Mouse (Mus musculus): ENCODE data around the gene Cbarp. TPM values are rescaled to one million over a fixed set of nuclear protein-coding genes. Genes with fewer than 3 reads are reported as not detected.

The Cbarp gene
- total and polyA plus RNA-seq, 2 experiments from 2014 or later, result 106 to 270 TPM

- Histone ChIP-seq H3K9ac (replicated peaks; ENCODE audit: low read length) (no peak overlapping the region), H3K36me3 (ENCODE audit: insufficient read depth, low read length) (peaks cover 14% of the 10 kb centered on the region), H3K4me3 (ENCODE audit: low read length) (no peak overlapping the region), H3K27me3 (ENCODE audit: insufficient read depth, low read length) (no peaks in the 10 kb centered on the region), H3K4me2 (ENCODE audit: low read depth, low read length) (no peak overlapping the region), H3K9me3 (ENCODE audit: low read length) (no peaks in the 10 kb centered on the region), H3K4me1 (ENCODE audit: insufficient read depth, low read length) (peaks cover 24% of the 10 kb centered on the region), H3K27ac (peak overlapping the region; percentile 97; the same call in 1 of the 2 replicates)
- WGBS, result 78% methylated on average over 11 of the region's 11 CpGs
- DNase-seq (ENCODE audit: low spot score), result no peak
- ATAC-seq, result no peak
- TF ChIP-seq CTCF (IDR thresholded peaks at IDR 0.05; ENCODE audit: low read depth), result no peak
These were observed 515 bp downstream of the Cbarp start for GRCm38 (mm10) chr10:80139975-80140665.

GRCm38 (mm10) chr10:80139439-80139775 is 1.2 kb downstream of the Cbarp start:
- DNase-seq (ENCODE audit: low spot score) (no peak), ATAC-seq (no peak)
- TF ChIP-seq CTCF (IDR thresholded peaks at IDR 0.05; ENCODE audit: low read depth), result no peak
- peak overlapping the region; percentile 91 for H3K4me2 ChIP-seq (ENCODE audit: low read depth, low read length)
- peak overlapping the region; percentile 76 for H3K4me3 ChIP-seq (ENCODE audit: low read length)
- no peaks in the 10 kb centered on the region for H3K27me3 ChIP-seq (ENCODE audit: insufficient read depth, low read length)
- peak overlapping the region; percentile 97 for H3K27ac ChIP-seq
- peak overlapping the region; percentile 86 for H3K9ac ChIP-seq (replicated peaks; ENCODE audit: low read length)
- H3K36me3 ChIP-seq (ENCODE audit: insufficient read depth, low read length), result peaks cover 15% of the 10 kb centered on the region
- WGBS, result 1% methylated on average over 10 of the region's 10 CpGs
- no peaks in the 10 kb centered on the region for H3K9me3 ChIP-seq (ENCODE audit: low read length)
- peaks cover 24% of the 10 kb centered on the region for H3K4me1 ChIP-seq (ENCODE audit: insufficient read depth, low read length)

GRCm38 (mm10) chr10:80138553-80139438 is 1.8 kb downstream of the Cbarp start, which contains the start of gene Atp5d:
Gene Atp5d (plus strand): TSS chr10:80138632.
- TF ChIP-seq CTCF (IDR thresholded peaks at IDR 0.05; ENCODE audit: low read depth), result no peak
- H3K9ac ChIP-seq (replicated peaks; ENCODE audit: low read length), result peak within 1 kb of the TSS; percentile 86
- H3K36me3 ChIP-seq (ENCODE audit: insufficient read depth, low read length), result peaks cover 18% of the 10 kb centered on the region
- no peaks in the 10 kb centered on the region for H3K9me3 ChIP-seq (ENCODE audit: low read length)
- no peaks in the 10 kb centered on the region for H3K27me3 ChIP-seq (ENCODE audit: insufficient read depth, low read length)
- peak within 1 kb of the TSS; percentile 91 for H3K4me2 ChIP-seq (ENCODE audit: low read depth, low read length)
- H3K27ac ChIP-seq, result peak within 1 kb of the TSS; percentile 97
- under 1% methylated on average over 83 of the region's 94 CpGs for WGBS
- DNase-seq (ENCODE audit: low spot score), result peak; percentile 89
- H3K4me3 ChIP-seq (ENCODE audit: low read length), result peak within 1 kb of the TSS; percentile 76
- peaks cover 24% of the 10 kb centered on the region for H3K4me1 ChIP-seq (ENCODE audit: insufficient read depth, low read length)
- ATAC-seq, result peak; percentile 16

GRCm38 (mm10) chr10:80137626-80138552 is 2.7 kb downstream of the Cbarp start:
- TF ChIP-seq CTCF (IDR thresholded peaks at IDR 0.05; ENCODE audit: low read depth), result no peak
- Histone ChIP-seq H3K9me3 (ENCODE audit: low read length) (no peaks in the 10 kb centered on the region), H3K36me3 (ENCODE audit: insufficient read depth, low read length) (peaks cover 24% of the 10 kb centered on the region), H3K4me3 (ENCODE audit: low read length) (peak overlapping the region; percentile 76), H3K9ac (replicated peaks; ENCODE audit: low read length) (peak overlapping the region; percentile 86), H3K27me3 (ENCODE audit: insufficient read depth, low read length) (no peaks in the 10 kb centered on the region), H3K4me1 (ENCODE audit: insufficient read depth, low read length) (peaks cover 22% of the 10 kb centered on the region), H3K27ac (peak overlapping the region; percentile 97), H3K4me2 (ENCODE audit: low read depth, low read length) (peak overlapping the region; percentile 91)
- ATAC-seq, result no peak
- 3% methylated on average over 30 of the region's 33 CpGs for WGBS
- DNase-seq (ENCODE audit: low spot score), result peak; percentile 67

- Histone ChIP-seq H3K4me2 (ENCODE audit: low read depth, low read length) (peak overlapping the region; percentile 91), H3K9ac (replicated peaks; ENCODE audit: low read length) (peak overlapping the region; percentile 86), H3K4me1 (ENCODE audit: insufficient read depth, low read length) (peaks cover 19% of the 10 kb centered on the region), H3K9me3 (ENCODE audit: low read length) (no peaks in the 10 kb centered on the region), H3K36me3 (ENCODE audit: insufficient read depth, low read length) (peaks cover 32% of the 10 kb centered on the region), H3K27ac (peak overlapping the region; percentile 97), H3K27me3 (ENCODE audit: insufficient read depth, low read length) (no peaks in the 10 kb centered on the region), H3K4me3 (ENCODE audit: low read length) (peak overlapping the region; percentile 76)
- ATAC-seq, result no peak
- TF ChIP-seq CTCF (IDR thresholded peaks at IDR 0.05; ENCODE audit: low read depth), result no peak
- 5% methylated on average over 29 of the region's 29 CpGs for WGBS
- DNase-seq (ENCODE audit: low spot score), result peak; percentile 70
These were observed 3.5 kb downstream of the Cbarp start for GRCm38 (mm10) chr10:80136952-80137625.

Data from hindbrain, postnatal 0 days (tissue).